Mouse (Mus musculus) spleen, postnatal 10 days (tissue): ENCODE data around the gene Gm13889.

Experiments
- DNase-seq, 2 experiments: peaks; one replicate each; pipeline ENCODE4 v3.0.0; 2021 to 2022; ENCODE audit warnings: low spot score in 2 of 2

Gm13889 gene

GRCm38 (mm10) chr2:93956908-93957784 lies at the start of gene Gm13889:
Gene Gm13889, minus strand, starts transcription at chr2:93957201.
- DNase-seq, result peak in 1 of 2 experiments; percentile 45

- DNase-seq, result peak; percentile 80 to 88
Observed at GRCm38 (mm10) chr2:94002331-94002730, 45.3 kb upstream of the Gm13889 start.

- DNase-seq, result no peak
Observed at GRCm38 (mm10) chr2:94001918-94002317, 44.9 kb upstream of the Gm13889 start.

GRCm38 (mm10) chr2:94001411-94001810 lies 44.4 kb upstream of the Gm13889 start:
- DNase-seq, result no peak

- no peak for DNase-seq
Observed at GRCm38 (mm10) chr2:93996254-93996653, 39.3 kb upstream of the Gm13889 start, which contains the start of gene Gm27027. Gene Gm27027, minus strand, starts transcription at chr2:93996354.

- DNase-seq, result no peak
Observed at GRCm38 (mm10) chr2:93992810-93993209, 35.8 kb upstream of the Gm13889 start.

- DNase-seq, result no peak
Observed at GRCm38 (mm10) chr2:93992259-93992658, 35.3 kb upstream of the Gm13889 start.

- DNase-seq, result no peak
Observed at GRCm38 (mm10) chr2:93991336-93991735, 34.3 kb upstream of the Gm13889 start.

GRCm38 (mm10) chr2:93988440-93988839 lies 31.4 kb upstream of the Gm13889 start:
- no peak for DNase-seq

- DNase-seq, result no peak
Observed at GRCm38 (mm10) chr2:93982457-93983235, 25.6 kb upstream of the Gm13889 start.

- DNase-seq, result no peak
Observed at GRCm38 (mm10) chr2:93979249-93980120, 22.5 kb upstream of the Gm13889 start.

- DNase-seq, result peak; percentile 10 to 59
Observed at GRCm38 (mm10) chr2:93976436-93977252, 19.6 kb upstream of the Gm13889 start.

- DNase-seq, result no peak
Observed at GRCm38 (mm10) chr2:93975526-93976435, 18.8 kb upstream of the Gm13889 start.

GRCm38 (mm10) chr2:93975041-93975440 lies 18.0 kb upstream of the Gm13889 start:
- DNase-seq, result no peak

- no peak for DNase-seq
Observed at GRCm38 (mm10) chr2:93971647-93972046, 14.6 kb upstream of the Gm13889 start.

GRCm38 (mm10) chr2:93964494-93965160 lies 7.6 kb upstream of the Gm13889 start:
- DNase-seq, result no peak

GRCm38 (mm10) chr2:93963802-93964201 lies 6.8 kb upstream of the Gm13889 start:
- no peak for DNase-seq

GRCm38 (mm10) chr2:93961716-93962115 lies 4.7 kb upstream of the Gm13889 start:
- no peak for DNase-seq

- no peak for DNase-seq
Observed at GRCm38 (mm10) chr2:93959346-93959745, 2.3 kb upstream of the Gm13889 start.
